Mouse (Mus musculus) embryo, embryonic 11 days (tissue): Measurements from ENCODE around the gene Cnmd.

ENCODE experiments used
- DNase-seq: peaks from one replicate; pipeline ENCODE4 v3.0.0-alpha.2; 2015

The Cnmd gene

DNA sequence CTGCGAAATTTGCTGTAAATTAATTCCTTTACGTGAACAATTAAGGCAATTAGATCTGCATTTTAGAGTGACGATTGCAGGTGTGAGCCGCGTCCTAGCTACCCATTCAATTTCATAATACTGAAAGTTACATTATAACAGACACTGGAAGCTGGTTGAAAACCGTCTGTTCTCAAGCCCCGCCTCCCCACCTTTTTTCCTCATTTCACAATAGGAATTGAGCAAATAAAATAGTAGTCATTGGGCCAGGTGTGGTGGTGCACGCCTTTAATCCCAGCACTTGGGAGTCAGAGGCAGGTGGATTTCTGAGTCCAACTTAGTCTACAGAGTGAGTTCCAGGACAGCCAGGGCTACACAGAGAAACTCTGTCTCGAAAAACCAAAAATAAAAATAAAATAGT lies 19.9 kb downstream of the Cnmd start:
- no peak for DNase-seq

DNA sequence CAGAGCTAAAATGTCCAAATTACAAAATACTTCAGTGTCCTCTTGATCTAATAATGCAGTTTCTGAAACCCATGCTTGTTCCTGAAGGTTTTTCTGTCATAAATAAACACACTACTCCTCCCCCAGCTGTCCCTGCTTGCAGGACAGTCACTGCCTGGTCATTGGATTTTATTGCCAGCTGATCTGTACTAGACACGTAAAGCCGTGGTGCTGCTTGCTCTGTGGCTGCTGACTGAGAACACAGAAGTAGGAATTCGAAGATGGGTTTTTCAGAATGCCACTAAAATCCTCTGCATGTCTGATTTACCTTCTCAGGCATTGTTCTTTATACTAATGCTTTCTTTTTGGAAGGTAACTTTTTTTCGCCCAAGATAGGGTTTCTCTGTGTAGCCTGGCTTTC lies 25.2 kb downstream of the Cnmd start:
- no peak for DNase-seq

- DNase-seq = no peak
Measured at GRCm38 (mm10) chr14:79633196-79633595, 28.8 kb downstream of the Cnmd start.

- DNase-seq = no peak
Measured at GRCm38 (mm10) chr14:79632330-79632729, 29.6 kb downstream of the Cnmd start.

DNA sequence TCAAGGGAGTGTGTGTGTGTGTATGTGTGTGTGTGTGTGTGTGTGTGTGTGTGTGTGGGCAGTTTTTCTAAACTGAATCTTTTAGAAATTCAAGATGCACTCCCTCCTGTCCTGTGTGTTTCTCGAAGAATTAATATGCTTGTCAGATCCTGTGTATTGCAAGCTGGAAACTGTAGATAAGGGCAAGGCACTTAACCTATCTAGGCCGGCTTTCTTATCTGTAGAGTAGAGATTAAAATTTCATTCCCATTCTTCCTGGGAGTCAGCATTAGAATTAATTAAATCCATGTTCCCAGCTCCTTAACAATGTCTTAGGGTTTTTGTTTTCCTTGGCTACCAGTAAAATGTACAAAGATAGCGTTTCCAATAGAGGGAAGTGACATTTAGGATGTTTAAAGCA lies 40.8 kb downstream of the Cnmd start:
- no peak for DNase-seq

DNA sequence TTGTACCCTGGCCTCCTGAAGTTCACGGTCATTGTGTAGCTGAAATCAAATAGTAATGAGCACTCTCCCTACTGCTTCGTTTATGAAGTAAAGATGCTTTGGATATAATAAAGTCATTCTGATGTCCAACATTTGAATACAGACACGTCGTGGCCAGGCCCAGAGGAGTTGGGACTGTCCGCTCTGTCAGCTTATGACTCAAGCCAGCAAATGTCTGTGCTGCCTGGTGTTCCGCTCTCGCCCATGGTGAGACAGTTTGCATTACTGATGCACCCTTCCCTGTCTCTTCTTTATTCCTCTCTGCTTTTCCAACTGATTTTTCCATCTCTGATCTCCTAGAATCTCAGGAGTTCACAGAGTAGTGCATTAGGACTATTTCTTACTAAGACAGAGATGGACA lies 42.2 kb downstream of the Cnmd start:
- DNase-seq = no peak

- peak; percentile 33 for DNase-seq
Measured at GRCm38 (mm10) chr14:79617121-79617828, 44.7 kb downstream of the Cnmd start.

GRCm38 (mm10) chr14:79608286-79608685 lies 53.7 kb downstream of the Cnmd start:
- DNase-seq = no peak

DNA sequence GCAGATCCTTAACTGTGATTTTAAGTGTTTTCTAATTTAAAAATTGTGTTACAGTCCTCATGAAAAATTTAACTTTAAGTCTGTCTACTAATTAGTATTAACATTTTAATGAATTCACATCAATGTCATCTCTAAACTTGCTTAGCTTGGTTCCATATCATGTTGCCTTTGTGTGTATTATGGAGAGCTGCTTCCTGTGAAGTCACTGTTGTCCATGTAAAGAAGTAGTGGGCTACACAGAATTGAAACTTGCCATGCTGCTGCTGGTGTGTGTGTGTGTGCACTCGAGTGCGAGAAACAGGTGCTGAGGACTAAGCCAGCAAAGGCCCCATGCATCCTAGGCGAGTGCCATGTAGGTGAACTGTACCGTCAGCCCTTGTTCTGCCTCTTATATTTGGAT lies 54.6 kb downstream of the Cnmd start:
- DNase-seq = no peak

- DNase-seq = no peak
Measured at GRCm38 (mm10) chr14:79606867-79607266, 55.1 kb downstream of the Cnmd start.

DNA sequence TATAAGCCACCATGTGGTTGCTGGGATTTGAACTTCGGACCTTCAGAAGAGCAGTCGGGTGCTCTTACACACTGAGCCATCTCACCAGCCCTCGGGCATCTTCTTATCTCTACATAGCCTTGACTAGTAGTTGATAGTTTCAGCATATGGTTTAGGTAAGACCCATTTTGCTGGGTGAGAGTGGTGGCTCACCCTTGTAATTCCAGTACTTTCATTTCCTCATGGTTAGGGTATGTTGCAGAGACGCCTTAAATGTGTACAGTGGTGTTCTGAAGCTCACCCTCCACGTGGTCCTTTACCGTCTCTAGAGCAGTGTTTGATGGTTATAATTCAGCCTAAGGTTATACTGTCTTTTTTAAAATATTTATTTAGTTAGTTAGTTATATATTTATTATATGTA lies 55.6 kb downstream of the Cnmd start:
- DNase-seq = no peak

DNA sequence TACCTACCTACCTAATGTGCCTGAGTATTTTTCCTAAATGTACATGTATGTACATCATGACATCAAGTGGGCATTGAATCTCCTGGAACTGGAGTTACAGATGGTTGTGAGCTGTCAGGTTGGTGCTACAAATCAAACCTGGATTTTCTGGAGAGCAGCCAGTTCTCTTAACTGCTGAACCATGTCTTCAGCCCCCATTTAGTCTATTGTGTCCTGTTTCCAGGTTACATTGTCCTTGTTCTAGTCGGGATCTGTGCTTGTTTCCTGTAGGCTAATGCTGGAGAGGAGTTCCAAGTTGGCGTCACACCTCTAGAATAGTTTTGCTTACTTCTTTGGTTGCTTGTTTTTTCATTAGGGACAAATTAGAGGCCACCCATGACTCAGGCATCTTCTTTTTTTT lies 56.1 kb downstream of the Cnmd start:
- DNase-seq = no peak

DNA sequence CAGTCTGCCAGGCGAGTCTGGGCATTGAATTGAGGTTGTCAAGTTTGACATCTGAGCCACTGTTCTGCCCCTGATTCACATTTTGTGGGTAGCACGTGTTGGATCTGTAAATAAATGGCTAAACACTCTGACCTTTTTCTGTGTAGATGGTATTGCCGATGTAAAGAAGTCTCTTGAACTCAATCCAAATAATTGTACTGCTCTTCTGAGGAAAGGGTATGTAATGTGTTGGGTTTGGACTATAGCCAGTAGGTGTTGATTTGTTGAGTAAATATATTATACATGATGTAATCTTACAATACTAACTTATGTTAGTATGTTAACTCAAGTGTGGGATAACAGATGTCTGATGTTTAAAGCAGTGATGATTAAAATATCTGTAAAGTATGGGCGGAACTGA lies 65.4 kb downstream of the Cnmd start:
- no peak for DNase-seq

DNA sequence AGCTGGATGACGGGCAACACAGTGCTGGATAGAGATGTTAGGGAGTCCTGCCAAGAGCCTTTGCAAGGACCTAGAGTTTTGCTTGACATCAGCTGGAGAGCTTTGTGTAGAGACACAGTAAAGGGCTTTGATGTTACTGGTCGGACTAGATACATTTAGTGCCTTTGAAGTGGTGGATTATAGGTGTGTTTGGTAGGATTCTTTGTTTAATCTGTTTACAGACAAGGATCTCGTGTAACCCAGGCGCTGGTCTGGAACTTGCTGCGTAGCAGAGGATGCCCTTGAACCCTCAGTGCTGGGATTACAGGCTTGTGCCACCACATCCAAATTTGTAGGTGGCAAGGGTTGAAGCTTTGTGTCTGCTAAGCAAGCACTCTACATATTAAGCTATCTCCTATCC lies 67.9 kb downstream of the Cnmd start:
- DNase-seq = no peak

- DNase-seq = no peak
Measured at GRCm38 (mm10) chr14:79591611-79592010, 70.4 kb downstream of the Cnmd start.

- DNase-seq = no peak
Measured at GRCm38 (mm10) chr14:79590916-79591315, 71.1 kb downstream of the Cnmd start.

- DNase-seq = no peak
Measured at GRCm38 (mm10) chr14:79589401-79589800, 72.6 kb downstream of the Cnmd start.

DNA sequence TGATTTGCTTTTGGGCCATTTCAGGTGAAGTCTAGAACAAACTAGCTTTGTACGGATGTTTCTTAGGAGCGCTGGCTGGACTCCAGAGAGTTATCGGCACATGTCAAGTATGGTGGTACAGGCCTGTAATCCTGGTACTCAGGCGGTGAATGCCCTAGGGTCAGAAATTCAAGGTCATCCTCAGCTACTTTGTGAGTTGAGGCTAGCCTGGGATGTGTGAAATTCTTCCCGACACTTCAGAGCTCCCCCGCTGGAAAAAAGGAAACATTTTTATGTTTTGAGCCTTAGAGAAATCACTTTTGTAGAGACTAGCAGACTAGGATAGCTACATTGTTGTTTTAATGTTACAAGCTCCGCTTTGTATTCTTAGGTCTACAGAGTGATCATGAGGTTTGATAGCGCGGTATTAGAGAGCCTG lies 73.4 kb downstream of the Cnmd start:
- no peak for DNase-seq

- DNase-seq = no peak
Measured at GRCm38 (mm10) chr14:79587852-79588229, 74.1 kb downstream of the Cnmd start.
